Mouse (Mus musculus): ENCODE data around the gene Timm44. TPM values are rescaled to one million over a fixed set of nuclear protein-coding genes. Genes with fewer than 3 reads are reported as not detected.
A peak's percentile ranks its signal among the peaks of the same experiment; 100 is the strongest.

Gene Timm44
- polyA plus RNA-seq, 1 experiment from 2014 or later: 67.4 TPM

DNA sequence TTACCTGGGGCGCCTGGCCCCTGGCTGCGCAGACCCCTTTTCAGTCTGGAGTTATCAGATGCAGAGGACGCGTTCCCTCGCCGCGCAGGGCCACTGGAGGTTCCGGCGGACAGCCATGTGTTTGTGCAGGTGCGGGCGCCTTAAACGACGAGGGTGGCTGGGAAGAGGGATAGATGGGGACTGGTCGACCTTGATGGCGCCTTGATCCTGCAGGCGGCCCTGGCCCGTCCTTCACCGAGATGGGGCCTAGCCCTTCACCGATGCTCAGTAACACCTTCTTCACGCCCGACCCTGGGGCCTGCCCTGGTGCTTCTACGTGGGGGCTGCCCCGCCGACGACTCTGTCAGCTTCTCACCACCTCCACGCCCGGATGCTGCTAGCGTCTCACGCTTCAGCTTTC is 26.5 kb downstream of the Timm44 start:
- H3K27me3 ChIP-seq (ENCODE audit: control insufficient read depth, insufficient read depth, low read length): peaks cover 4% of the 10 kb centered on the region; the same call in 1 of the 2 replicates
- H3K9me3 ChIP-seq (ENCODE audit: control insufficient read depth, low read length): no peaks in the 10 kb centered on the region
- H3K9ac ChIP-seq (ENCODE audit: low read length): 0 out of 2 replicates have a peak overlapping the region, but pooled peaks have one; percentile 36
- no peak overlapping the region for H3K4me3 ChIP-seq (ENCODE audit: low read depth, low read length)
- no peak overlapping the region for H3K4me2 ChIP-seq
- H3K36me3 ChIP-seq (ENCODE audit: control insufficient read depth, insufficient read depth, low read length): peaks cover 18% of the 10 kb centered on the region
- DNase-seq (ENCODE audit: low spot score, missing footprints) (peak; percentile 88), ATAC-seq (ENCODE audit: low FRiP score) (no peak)
- H3K4me1 ChIP-seq (ENCODE audit: control insufficient read depth, insufficient read depth, low read length): peaks cover 16% of the 10 kb centered on the region
- no peak overlapping the region for H3K27ac ChIP-seq (ENCODE audit: low read depth, low read length)
- 15% methylated on average over 29 of the region's 29 CpGs for WGBS

- no peak within 1 kb of the TSS for H3K4me3 ChIP-seq (ENCODE audit: low read depth, low read length)
- peaks cover 12% of the 10 kb centered on the region for H3K4me1 ChIP-seq (ENCODE audit: control insufficient read depth, insufficient read depth, low read length)
- H3K4me2 ChIP-seq: no peak within 1 kb of the TSS
- no peaks in the 10 kb centered on the region for H3K9me3 ChIP-seq (ENCODE audit: control insufficient read depth, low read length)
- ATAC-seq (ENCODE audit: low FRiP score): no peak
- no peak within 1 kb of the TSS for H3K27ac ChIP-seq (ENCODE audit: low read depth, low read length)
- no peak within 1 kb of the TSS for H3K9ac ChIP-seq (ENCODE audit: low read length)
- peaks cover 25% of the 10 kb centered on the region for H3K36me3 ChIP-seq (ENCODE audit: control insufficient read depth, insufficient read depth, low read length)
- no peak for DNase-seq (ENCODE audit: low spot score, missing footprints)
- 84% methylated on average over 15 of the region's 15 CpGs for WGBS
- peaks cover 4% of the 10 kb centered on the region; the same call in 1 of the 2 replicates for H3K27me3 ChIP-seq (ENCODE audit: control insufficient read depth, insufficient read depth, low read length)
Measured at GRCm38 (mm10) chr8:4247951-4248540, 27.7 kb downstream of the Timm44 start, which contains the start of gene Tgfbr3l. Tgfbr3l (plus strand) TSS chr8:4248214.

- ATAC-seq (ENCODE audit: low FRiP score) (no peak), DNase-seq (ENCODE audit: low spot score, missing footprints) (no peak)
- WGBS: 92% methylated on average over 8 of the region's 8 CpGs
- no peak overlapping the region for H3K9ac ChIP-seq (ENCODE audit: low read length)
- H3K36me3 ChIP-seq (ENCODE audit: control insufficient read depth, insufficient read depth, low read length): peaks cover 25% of the 10 kb centered on the region
- no peak overlapping the region for H3K4me2 ChIP-seq
- no peak overlapping the region for H3K27ac ChIP-seq (ENCODE audit: low read depth, low read length)
- no peak overlapping the region for H3K4me3 ChIP-seq (ENCODE audit: low read depth, low read length)
- H3K4me1 ChIP-seq (ENCODE audit: control insufficient read depth, insufficient read depth, low read length): peaks cover 9% of the 10 kb centered on the region
- H3K9me3 ChIP-seq (ENCODE audit: control insufficient read depth, low read length): no peaks in the 10 kb centered on the region
- H3K27me3 ChIP-seq (ENCODE audit: control insufficient read depth, insufficient read depth, low read length): peaks cover 4% of the 10 kb centered on the region; the same call in 1 of the 2 replicates
Measured at GRCm38 (mm10) chr8:4247241-4247640, 28.5 kb downstream of the Timm44 start.

DNA sequence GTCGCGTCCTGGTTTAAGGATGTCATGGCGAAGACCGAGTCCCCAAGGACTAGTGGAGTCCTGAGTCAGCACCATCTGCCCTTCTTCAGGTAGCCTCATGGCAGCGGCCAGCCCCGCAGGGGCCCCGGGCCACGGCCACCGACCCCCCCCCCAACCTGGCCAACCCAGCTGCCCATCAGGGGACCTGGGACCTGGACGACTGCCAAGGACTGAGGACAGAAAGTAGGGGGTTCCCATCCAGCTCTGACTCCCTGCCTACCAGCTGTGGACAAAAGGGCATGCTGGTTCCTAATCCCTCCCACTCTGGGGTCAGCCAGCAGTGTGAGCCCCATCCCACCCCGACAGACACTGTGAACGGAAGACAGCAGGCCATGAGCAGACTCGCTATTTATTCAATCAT is 30.0 kb downstream of the Timm44 start:
- DNase-seq (ENCODE audit: low spot score, missing footprints): no peak
- H3K27ac ChIP-seq (ENCODE audit: low read depth, low read length): no peak overlapping the region
- H3K4me3 ChIP-seq (ENCODE audit: low read depth, low read length): no peak overlapping the region
- 89% methylated on average over 12 of the region's 13 CpGs for WGBS
- ATAC-seq (ENCODE audit: low FRiP score): no peak
- H3K9ac ChIP-seq (ENCODE audit: low read length): no peak overlapping the region
- peaks cover 4% of the 10 kb centered on the region; the same call in 1 of the 2 replicates for H3K27me3 ChIP-seq (ENCODE audit: control insufficient read depth, insufficient read depth, low read length)
- peaks cover 25% of the 10 kb centered on the region for H3K36me3 ChIP-seq (ENCODE audit: control insufficient read depth, insufficient read depth, low read length)
- H3K4me1 ChIP-seq (ENCODE audit: control insufficient read depth, insufficient read depth, low read length): peaks cover 8% of the 10 kb centered on the region
- no peak overlapping the region for H3K4me2 ChIP-seq
- no peaks in the 10 kb centered on the region for H3K9me3 ChIP-seq (ENCODE audit: control insufficient read depth, low read length)

DNA sequence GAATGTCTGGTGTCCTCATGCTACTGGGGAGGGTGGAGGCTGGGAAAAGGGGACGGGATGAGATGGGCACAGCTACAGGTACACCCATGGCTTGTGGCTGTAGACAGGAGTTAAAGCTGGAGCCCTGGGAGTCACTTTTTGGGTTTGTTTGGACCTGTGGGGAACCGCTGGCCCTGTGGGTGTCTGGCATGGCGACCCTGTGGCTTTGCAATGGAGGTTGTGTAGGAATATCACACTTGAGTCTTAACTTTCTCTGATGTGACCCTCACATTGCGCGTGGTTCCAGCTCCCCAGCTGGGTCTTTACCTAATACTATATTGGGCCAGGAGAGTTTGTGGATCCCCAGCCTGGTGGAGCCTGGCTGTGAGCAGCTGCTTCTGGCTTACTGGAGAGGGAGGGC is 30.7 kb downstream of the Timm44 start:
- 92% methylated on average over 5 of the region's 5 CpGs for WGBS
- H3K9ac ChIP-seq (ENCODE audit: low read length): no peak overlapping the region
- H3K27me3 ChIP-seq (ENCODE audit: control insufficient read depth, insufficient read depth, low read length): peaks cover 4% of the 10 kb centered on the region; the same call in 1 of the 2 replicates
- no peak for DNase-seq (ENCODE audit: low spot score, missing footprints)
- no peaks in the 10 kb centered on the region for H3K9me3 ChIP-seq (ENCODE audit: control insufficient read depth, low read length)
- no peak for ATAC-seq (ENCODE audit: low FRiP score)
- peaks cover 28% of the 10 kb centered on the region for H3K36me3 ChIP-seq (ENCODE audit: control insufficient read depth, insufficient read depth, low read length)
- peaks cover 10% of the 10 kb centered on the region for H3K4me1 ChIP-seq (ENCODE audit: control insufficient read depth, insufficient read depth, low read length)
- H3K27ac ChIP-seq (ENCODE audit: low read depth, low read length): no peak overlapping the region
- no peak overlapping the region for H3K4me2 ChIP-seq
- no peak overlapping the region for H3K4me3 ChIP-seq (ENCODE audit: low read depth, low read length)

GRCm38 (mm10) chr8:4239193-4239890 is 36.4 kb downstream of the Timm44 start:
- no peak; the same call in 1 of the 2 replicates for ATAC-seq (ENCODE audit: low FRiP score)

DNA sequence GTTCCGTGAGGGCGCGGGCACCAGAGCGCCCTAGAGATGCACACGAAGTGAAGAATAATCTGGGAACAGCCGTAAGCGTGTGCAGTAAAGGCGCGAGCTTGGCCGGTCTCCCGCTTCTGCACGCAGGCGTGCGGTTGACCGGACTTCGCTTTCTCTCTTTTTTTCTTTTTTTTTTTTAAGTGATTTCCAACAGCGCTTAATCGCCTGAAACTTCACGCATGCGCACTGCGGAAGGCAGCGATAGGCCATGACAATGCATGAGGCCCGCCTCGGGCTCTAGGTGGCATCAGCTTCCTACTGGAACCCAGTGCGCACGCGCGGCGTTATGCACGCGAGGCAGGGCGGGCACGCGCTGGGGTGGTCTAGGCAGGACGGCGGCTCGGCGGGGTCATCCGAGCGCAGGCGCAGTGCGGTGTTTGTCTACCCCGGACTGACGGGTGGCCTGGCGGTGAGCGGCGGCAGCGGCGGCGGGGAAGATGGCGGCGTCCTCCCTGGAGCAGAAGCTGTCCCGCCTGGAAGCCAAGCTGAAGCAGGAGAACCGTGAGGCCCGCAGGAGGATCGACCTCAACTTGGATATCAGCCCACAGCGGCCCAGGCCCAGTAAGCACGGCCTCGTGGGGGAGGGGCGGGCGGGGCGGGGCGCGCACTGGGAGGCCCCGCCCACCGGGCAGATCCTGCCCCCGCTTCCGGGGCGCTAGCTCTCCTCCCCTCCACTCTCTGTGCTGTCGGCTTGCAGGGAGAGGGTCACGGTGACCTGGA is 37.1 kb downstream of the Timm44 start, which contains the start of the genes Map2k7 and Gm49320:
Gene Map2k7 (plus strand): TSS at position 307 of the 759 bp plus-strand sequence.
Gene Gm49320 (plus strand): TSS at position 432 of the 759 bp plus-strand sequence.
- Histone ChIP-seq H3K4me3 (ENCODE audit: low read depth, low read length) (peak within 1 kb of the TSS; percentile 80), H3K27ac (ENCODE audit: low read depth, low read length) (peak within 1 kb of the TSS; percentile 92), H3K9ac (ENCODE audit: low read length) (peak within 1 kb of the TSS; percentile 86), H3K4me2 (peak within 1 kb of the TSS; percentile 88), H3K36me3 (ENCODE audit: control insufficient read depth, insufficient read depth, low read length) (peaks cover 5% of the 10 kb centered on the region; the same call in 1 of the 2 replicates), H3K27me3 (ENCODE audit: control insufficient read depth, insufficient read depth, low read length) (no peaks in the 10 kb centered on the region), H3K9me3 (ENCODE audit: control insufficient read depth, low read length) (no peaks in the 10 kb centered on the region), H3K4me1 (ENCODE audit: control insufficient read depth, insufficient read depth, low read length) (peaks cover 16% of the 10 kb centered on the region)
- peak; percentile 100 for DNase-seq (ENCODE audit: low spot score, missing footprints)
- under 1% methylated on average over 66 of the region's 71 CpGs for WGBS
- ATAC-seq (ENCODE audit: low FRiP score): peak; percentile 95

More at GRCm38 (mm10) chr8:4239193-4239890, 36.4 kb downstream of the Timm44 start:
- Histone ChIP-seq H3K4me3 (ENCODE audit: low read depth, low read length) (peak overlapping the region; percentile 80), H3K4me2 (peak overlapping the region; percentile 88), H3K9ac (ENCODE audit: low read length) (peak overlapping the region; percentile 86), H3K9me3 (ENCODE audit: control insufficient read depth, low read length) (no peaks in the 10 kb centered on the region), H3K4me1 (ENCODE audit: control insufficient read depth, insufficient read depth, low read length) (peaks cover 16% of the 10 kb centered on the region), H3K36me3 (ENCODE audit: control insufficient read depth, insufficient read depth, low read length) (peaks cover 10% of the 10 kb centered on the region; the same call in 1 of the 2 replicates), H3K27ac (ENCODE audit: low read depth, low read length) (0 out of 2 replicates have a peak overlapping the region, but pooled peaks have one; percentile 84), H3K27me3 (ENCODE audit: control insufficient read depth, insufficient read depth, low read length) (no peaks in the 10 kb centered on the region)
- 14% methylated on average over 19 of the region's 19 CpGs for WGBS
- no peak for DNase-seq (ENCODE audit: low spot score, missing footprints)

GRCm38 (mm10) chr8:4237814-4238433 is 37.8 kb downstream of the Timm44 start:
- ATAC-seq (ENCODE audit: low FRiP score): no peak; the same call in 1 of the 2 replicates
- H3K4me3 ChIP-seq (ENCODE audit: low read depth, low read length): peak overlapping the region; percentile 80
- WGBS: 19% methylated on average over 15 of the region's 15 CpGs

More at GRCm38 (mm10) chr8:4237814-4238433, 37.8 kb downstream of the Timm44 start:
- Histone ChIP-seq H3K27ac (ENCODE audit: low read depth, low read length) (peak overlapping the region; percentile 92), H3K4me1 (ENCODE audit: control insufficient read depth, insufficient read depth, low read length) (peaks cover 16% of the 10 kb centered on the region), H3K9me3 (ENCODE audit: control insufficient read depth, low read length) (no peaks in the 10 kb centered on the region), H3K27me3 (ENCODE audit: control insufficient read depth, insufficient read depth, low read length) (no peaks in the 10 kb centered on the region), H3K4me2 (peak overlapping the region; percentile 74), H3K9ac (ENCODE audit: low read length) (peak overlapping the region; percentile 86), H3K36me3 (ENCODE audit: control insufficient read depth, insufficient read depth, low read length) (0 out of 2 replicates have a peak, but pooled peaks cover 3% of the 10 kb centered on the region)
- DNase-seq (ENCODE audit: low spot score, missing footprints): peak; percentile 96

Measured in midbrain, embryonic 11.5 days (tissue).